Mouse (Mus musculus) cortical plate, adult 2 months (tissue): ENCODE measurements around the gene Bloc1s1.

Experiments used
- CTCF ChIP-seq: fragments of 200-500 bp; IDR thresholded peaks from 2 replicates; pipeline ENCODE4 v1.5.1; 2011; ENCODE audit warnings: mild to moderate bottlenecking, control low read depth, low read length; ENCODE audit not compliant: insufficient read depth; ENCODE audit errors: extremely low read depth
- POLR2A ChIP-seq: fragments of 200-500 bp; IDR thresholded peaks from 2 replicates; pipeline ENCODE4 v1.6.1; 2011; ENCODE audit warnings: mild to moderate bottlenecking, low read length, control low read depth; ENCODE audit not compliant: insufficient read depth; ENCODE audit errors: extremely low read depth

- TF ChIP-seq CTCF = no peak
- no peak for TF ChIP-seq POLR2A
Measured at GRCm38 (mm10) chr10:128899759-128900490, 23.9 kb downstream of the Bloc1s1 start.
